Mouse (Mus musculus) embryonic facial prominence, embryonic 10.5 days (tissue): ENCODE results near the gene Trip11. TPM values are rescaled to one million over a fixed set of nuclear protein-coding genes. Genes with fewer than 3 reads are reported as not detected.
A peak's percentile ranks its signal among the peaks of the same experiment; 100 is the strongest.

Experiments
- DNase-seq: peaks from one replicate; pipeline ENCODE4 v3.0.0-alpha.2; 2017; ENCODE audit warnings: low spot score
- H3K27ac ChIP-seq: fragments of 300-500 bp; sonication (generic); replicated peaks from 2 replicates; pipeline ENCODE4 v1.5.1; 2016; ENCODE audit warnings: mild to moderate bottlenecking
- H3K27me3 ChIP-seq: fragments of 300-500 bp; sonication (generic); replicated peaks from 2 replicates; pipeline ENCODE4 v1.6.1; 2016; ENCODE audit warnings: low read depth, mild to moderate bottlenecking; ENCODE audit not compliant: poor library complexity, severe bottlenecking
- H3K36me3 ChIP-seq: fragments of 300-500 bp; sonication (generic); replicated peaks from 2 replicates; pipeline ENCODE4 v1.6.1; 2016; ENCODE audit warnings: mild to moderate bottlenecking, moderate library complexity
- H3K4me1 ChIP-seq: fragments of 300-500 bp; sonication (generic); 2 replicates; pipeline ENCODE4 v1.6.1; 2016
- H3K4me3 ChIP-seq: fragments of 300-500 bp; sonication (generic); 2 replicates; pipeline ENCODE4 v1.5.1; 2016; ENCODE audit warnings: mild to moderate bottlenecking, moderate library complexity
- H3K9me3 ChIP-seq: fragments of 300-500 bp; sonication (generic); 2 replicates; pipeline ENCODE4 v1.6.1; 2016; ENCODE audit warnings: mild to moderate bottlenecking
- WGBS: fragments of 180-500 bp; shearing (Covaris S2); methylation state at CpG from one replicate; pipeline ENCODE4 v1.1.7; 2016; 5-methylcytosine and 5-hydroxymethylcytosine counted together
- polyA plus RNA-seq: library from polyadenylated mRNA; unstranded; fragments of >200 nt; fragmentation: Nextera tagmentation; extraction: Ambion mirVana; gene quantifications from 2 replicates; pipeline ENCODE4 v1.2.1, GENCODE M21; 2016

Gene Trip11
- polyA plus RNA-seq, 1 experiment from 2014 or later: 19.2 TPM

GRCm38 (mm10) chr12:101834715-101835114 is 78.4 kb downstream of the Trip11 start:
- H3K4me1 ChIP-seq: peaks cover 7% of the 10 kb centered on the region
- no peaks in the 10 kb centered on the region for H3K9me3 ChIP-seq
- no peaks in the 10 kb centered on the region for H3K27me3 ChIP-seq
- no peak overlapping the region for H3K4me3 ChIP-seq
- 93% methylated on average over 4 of the region's 4 CpGs for WGBS
- DNase-seq: no peak
- H3K36me3 ChIP-seq: peaks cover 49% of the 10 kb centered on the region
- H3K27ac ChIP-seq: no peak overlapping the region

GRCm38 (mm10) chr12:101833776-101834175 is 79.3 kb downstream of the Trip11 start:
- WGBS: 93% methylated on average over 8 of the region's 8 CpGs
- Histone ChIP-seq H3K27ac (no peak overlapping the region), H3K27me3 (no peaks in the 10 kb centered on the region), H3K4me1 (peaks cover 7% of the 10 kb centered on the region), H3K9me3 (no peaks in the 10 kb centered on the region), H3K36me3 (peaks cover 45% of the 10 kb centered on the region), H3K4me3 (no peak overlapping the region)
- DNase-seq: no peak

- peaks cover 39% of the 10 kb centered on the region for H3K36me3 ChIP-seq
- no peak for DNase-seq
- 94% methylated on average over 6 of the region's 6 CpGs for WGBS
- peaks cover 7% of the 10 kb centered on the region for H3K4me1 ChIP-seq
- no peak overlapping the region for H3K4me3 ChIP-seq
- no peak overlapping the region for H3K27ac ChIP-seq
- H3K27me3 ChIP-seq: no peaks in the 10 kb centered on the region
- H3K9me3 ChIP-seq: no peaks in the 10 kb centered on the region
Measured at GRCm38 (mm10) chr12:101833115-101833506, 80.0 kb downstream of the Trip11 start.

GRCm38 (mm10) chr12:101832179-101833114 is 80.6 kb downstream of the Trip11 start:
- Histone ChIP-seq H3K9me3 (no peaks in the 10 kb centered on the region), H3K36me3 (peaks cover 33% of the 10 kb centered on the region), H3K27me3 (no peaks in the 10 kb centered on the region), H3K4me1 (peaks cover 7% of the 10 kb centered on the region), H3K4me3 (no peak overlapping the region), H3K27ac (no peak overlapping the region)
- no peak for DNase-seq
- WGBS: 84% methylated on average over 7 of the region's 7 CpGs

GRCm38 (mm10) chr12:101831221-101831620 is 81.8 kb downstream of the Trip11 start:
- no peak for DNase-seq
- WGBS: 75% methylated on average over 4 of the region's 4 CpGs
- Histone ChIP-seq H3K36me3 (peaks cover 22% of the 10 kb centered on the region), H3K9me3 (no peaks in the 10 kb centered on the region), H3K4me1 (peaks cover 7% of the 10 kb centered on the region), H3K27ac (no peak overlapping the region), H3K4me3 (no peak overlapping the region), H3K27me3 (no peaks in the 10 kb centered on the region)

- Histone ChIP-seq H3K9me3 (no peaks in the 10 kb centered on the region), H3K27ac (no peak overlapping the region), H3K4me1 (peaks cover 22% of the 10 kb centered on the region), H3K27me3 (peaks cover 21% of the 10 kb centered on the region), H3K4me3 (no peak overlapping the region), H3K36me3 (no peaks in the 10 kb centered on the region)
- WGBS: 91% methylated on average over 4 of the region's 4 CpGs
- no peak for DNase-seq
Measured at GRCm38 (mm10) chr12:101823161-101823560, 89.9 kb downstream of the Trip11 start.

GRCm38 (mm10) chr12:101821596-101821995 is 91.5 kb downstream of the Trip11 start:
- DNase-seq: no peak
- Histone ChIP-seq H3K36me3 (no peaks in the 10 kb centered on the region), H3K27ac (no peak overlapping the region), H3K4me1 (peaks cover 35% of the 10 kb centered on the region), H3K4me3 (no peak overlapping the region), H3K27me3 (peaks cover 34% of the 10 kb centered on the region), H3K9me3 (no peaks in the 10 kb centered on the region)
- 21% methylated on average over 3 of the region's 3 CpGs for WGBS

- DNase-seq: no peak
- Histone ChIP-seq H3K4me1 (peaks cover 43% of the 10 kb centered on the region), H3K27ac (peak overlapping the region; percentile 87), H3K9me3 (no peaks in the 10 kb centered on the region), H3K36me3 (no peaks in the 10 kb centered on the region), H3K4me3 (peak overlapping the region; percentile 64), H3K27me3 (peaks cover 36% of the 10 kb centered on the region)
- 40% methylated on average over 9 of the region's 9 CpGs for WGBS
Measured at GRCm38 (mm10) chr12:101819570-101819969, 93.5 kb downstream of the Trip11 start.

GRCm38 (mm10) chr12:101818608-101819370 is 94.3 kb downstream of the Trip11 start, which contains the start of gene Fbln5:
TSS of gene Fbln5 (minus strand) at chr12:101819055.
- peak within 1 kb of the TSS; percentile 87 for H3K27ac ChIP-seq

GRCm38 (mm10) chr12:101818246-101818607 is 94.8 kb downstream of the Trip11 start:
- DNase-seq: no peak
- H3K36me3 ChIP-seq: no peaks in the 10 kb centered on the region
- WGBS: 21% methylated on average over 11 of the region's 11 CpGs
- peaks cover 43% of the 10 kb centered on the region for H3K4me1 ChIP-seq
- peak overlapping the region; percentile 87 for H3K27ac ChIP-seq
- H3K9me3 ChIP-seq: no peaks in the 10 kb centered on the region
- H3K4me3 ChIP-seq: peak overlapping the region; percentile 64
- H3K27me3 ChIP-seq: peaks cover 36% of the 10 kb centered on the region

More at GRCm38 (mm10) chr12:101818608-101819370, 94.3 kb downstream of the Trip11 start, which contains the start of gene Fbln5:
- H3K4me1 ChIP-seq: peaks cover 43% of the 10 kb centered on the region
- H3K36me3 ChIP-seq: no peaks in the 10 kb centered on the region
- peaks cover 36% of the 10 kb centered on the region for H3K27me3 ChIP-seq
- H3K9me3 ChIP-seq: no peaks in the 10 kb centered on the region
- under 1% methylated on average over 46 of the region's 46 CpGs for WGBS
- peak within 1 kb of the TSS; percentile 64 for H3K4me3 ChIP-seq
- peak; percentile 84 for DNase-seq

GRCm38 (mm10) chr12:101816810-101817209 is 96.3 kb downstream of the Trip11 start:
- 48% methylated on average over 5 of the region's 5 CpGs for WGBS
- DNase-seq: peak; percentile 41
- Histone ChIP-seq H3K9me3 (no peaks in the 10 kb centered on the region), H3K4me1 (peaks cover 43% of the 10 kb centered on the region), H3K27ac (no peak overlapping the region), H3K4me3 (peak overlapping the region; percentile 4; the same call in 1 of the 2 replicates), H3K36me3 (no peaks in the 10 kb centered on the region), H3K27me3 (peaks cover 36% of the 10 kb centered on the region)

- Histone ChIP-seq H3K27me3 (peaks cover 31% of the 10 kb centered on the region), H3K4me3 (no peak overlapping the region), H3K9me3 (no peaks in the 10 kb centered on the region), H3K27ac (no peak overlapping the region), H3K36me3 (no peaks in the 10 kb centered on the region), H3K4me1 (peaks cover 36% of the 10 kb centered on the region)
- DNase-seq: no peak
- WGBS: 67% methylated on average over 6 of the region's 6 CpGs
Measured at GRCm38 (mm10) chr12:101815796-101816195, 97.3 kb downstream of the Trip11 start.
